Mouse (Mus musculus) large intestine, adult 2 months (tissue): ENCODE measurements around the gene Rtl8b. TPM values are rescaled to one million over a fixed set of nuclear protein-coding genes. Genes with fewer than 3 reads are reported as not detected.

Source experiments
- polyA plus RNA-seq: library from polyadenylated mRNA; depleted of rRNA; stranded (reverse); fragments of >200 nt; gene quantifications from 2 replicates; pipeline ENCODE4 v1.2.3, GENCODE M21; 2012; rRNA removed

Rtl8b gene
- polyA plus RNA-seq, 1 experiment = 43.6 TPM

Other genes starting within 250 kb of the Rtl8b start
- gene Etd, start 235.5 kb downstream of the Rtl8b start, polyA plus RNA-seq = not detected in 2 replicates
- 7.5 and 13.1 TPM in 2 replicates for gene Rtl8c, start 62.4 kb downstream of the Rtl8b start, polyA plus RNA-seq
- not detected in 2 replicates for gene Gm14597, start 61.4 kb downstream of the Rtl8b start, polyA plus RNA-seq
- 39.8 and 43.3 TPM in 2 replicates for gene Rtl8a, start 26.7 kb downstream of the Rtl8b start, polyA plus RNA-seq
- gene 4930502E18Rik, start 54.4 kb upstream of the Rtl8b start, polyA plus RNA-seq = not detected in 2 replicates
- not detected in 2 replicates for gene 1700013H16Rik, start 87.4 kb upstream of the Rtl8b start, polyA plus RNA-seq
- gene Zfp36l3, start 106.0 kb upstream of the Rtl8b start, polyA plus RNA-seq = 0.11 TPM in 1 of 2 replicates, not detected in the other
- gene Xlr, start 127.3 kb upstream of the Rtl8b start, polyA plus RNA-seq = 0.25 TPM in 1 of 2 replicates, not detected in the other